Mouse (Mus musculus): Measurements from ENCODE around the gene Ctnna2. TPM values are rescaled to one million over a fixed set of nuclear protein-coding genes. Genes with fewer than 3 reads are reported as not detected.

Gene Ctnna2
- polyA plus RNA-seq, 1 experiment from 2014 or later, result 1.6 TPM

- Histone ChIP-seq H3K27me3 (ENCODE audit: control insufficient read depth, insufficient read depth, low read length) (no peaks in the 10 kb centered on the region), H3K9me3 (ENCODE audit: control insufficient read depth, low read length) (no peaks in the 10 kb centered on the region), H3K27ac (replicated peaks; ENCODE audit: low read depth, low read length) (no peak overlapping the region), H3K9ac (ENCODE audit: low read length) (no peak overlapping the region), H3K4me2 (ENCODE audit: low read depth, severe bottlenecking) (no peak overlapping the region), H3K4me1 (ENCODE audit: control insufficient read depth, insufficient read depth, low read length) (no peaks in the 10 kb centered on the region), H3K36me3 (ENCODE audit: control insufficient read depth, insufficient read depth, low read length) (no peaks in the 10 kb centered on the region), H3K4me3 (ENCODE audit: low read depth, low read length) (no peak overlapping the region)
- DNase-seq (ENCODE audit: low spot score), result no peak
- no peak for ATAC-seq (ENCODE audit: insufficient number of reproducible peaks, low FRiP score, low TSS enrichment, low read depth)
Observed at GRCm38 (mm10) chr6:77425746-77426145, 553.8 kb downstream of the Ctnna2 start.

- 82% methylated on average over 4 of the region's 4 CpGs for WGBS
- ATAC-seq (ENCODE audit: insufficient number of reproducible peaks, low FRiP score, low TSS enrichment, low read depth), result no peak
- Histone ChIP-seq H3K27ac (replicated peaks; ENCODE audit: low read depth, low read length) (no peak overlapping the region), H3K4me3 (ENCODE audit: low read depth, low read length) (no peak overlapping the region), H3K9me3 (ENCODE audit: control insufficient read depth, low read length) (no peaks in the 10 kb centered on the region), H3K36me3 (ENCODE audit: control insufficient read depth, insufficient read depth, low read length) (no peaks in the 10 kb centered on the region), H3K4me2 (ENCODE audit: low read depth, severe bottlenecking) (no peak overlapping the region), H3K9ac (ENCODE audit: low read length) (no peak overlapping the region), H3K4me1 (ENCODE audit: control insufficient read depth, insufficient read depth, low read length) (no peaks in the 10 kb centered on the region), H3K27me3 (ENCODE audit: control insufficient read depth, insufficient read depth, low read length) (no peaks in the 10 kb centered on the region)
- no peak for DNase-seq (ENCODE audit: low spot score)
Observed at GRCm38 (mm10) chr6:77424826-77425225, 554.7 kb downstream of the Ctnna2 start.

- H3K4me1 ChIP-seq (ENCODE audit: control insufficient read depth, insufficient read depth, low read length), result no peaks in the 10 kb centered on the region
- H3K9me3 ChIP-seq (ENCODE audit: control insufficient read depth, low read length), result no peaks in the 10 kb centered on the region
- ATAC-seq (ENCODE audit: insufficient number of reproducible peaks, low FRiP score, low TSS enrichment, low read depth) (no peak), DNase-seq (ENCODE audit: low spot score) (no peak)
- H3K27ac ChIP-seq (replicated peaks; ENCODE audit: low read depth, low read length), result no peak overlapping the region
- no peaks in the 10 kb centered on the region for H3K27me3 ChIP-seq (ENCODE audit: control insufficient read depth, insufficient read depth, low read length)
- no peaks in the 10 kb centered on the region for H3K36me3 ChIP-seq (ENCODE audit: control insufficient read depth, insufficient read depth, low read length)
- no peak overlapping the region for H3K9ac ChIP-seq (ENCODE audit: low read length)
- 67% methylated on average over 3 of the region's 3 CpGs for WGBS
- H3K4me2 ChIP-seq (ENCODE audit: low read depth, severe bottlenecking), result no peak overlapping the region
- H3K4me3 ChIP-seq (ENCODE audit: low read depth, low read length), result no peak overlapping the region
Observed at GRCm38 (mm10) chr6:77421564-77422139, 557.8 kb downstream of the Ctnna2 start.

- H3K36me3 ChIP-seq (ENCODE audit: control insufficient read depth, insufficient read depth, low read length), result no peaks in the 10 kb centered on the region
- WGBS, result 86% methylated on average over 1 of the region's 1 CpGs
- ATAC-seq (ENCODE audit: insufficient number of reproducible peaks, low FRiP score, low TSS enrichment, low read depth), result no peak
Observed at GRCm38 (mm10) chr6:77416999-77417398, 562.5 kb downstream of the Ctnna2 start.

GRCm38 (mm10) chr6:77413530-77413929, 566.0 kb downstream of the Ctnna2 start:
- DNase-seq (ENCODE audit: low spot score), result no peak
- no peak for ATAC-seq (ENCODE audit: insufficient number of reproducible peaks, low FRiP score, low TSS enrichment, low read depth)
- H3K27ac ChIP-seq (replicated peaks; ENCODE audit: low read depth, low read length), result no peak overlapping the region
- 69% methylated on average over 1 of the region's 1 CpGs for WGBS
- H3K9me3 ChIP-seq (ENCODE audit: control insufficient read depth, low read length), result no peaks in the 10 kb centered on the region
- H3K9ac ChIP-seq (ENCODE audit: low read length), result no peak overlapping the region
- no peaks in the 10 kb centered on the region for H3K36me3 ChIP-seq (ENCODE audit: control insufficient read depth, insufficient read depth, low read length)
- H3K4me3 ChIP-seq (ENCODE audit: low read depth, low read length), result no peak overlapping the region
- H3K4me1 ChIP-seq (ENCODE audit: control insufficient read depth, insufficient read depth, low read length), result no peaks in the 10 kb centered on the region
- no peak overlapping the region for H3K4me2 ChIP-seq (ENCODE audit: low read depth, severe bottlenecking)
- no peaks in the 10 kb centered on the region for H3K27me3 ChIP-seq (ENCODE audit: control insufficient read depth, insufficient read depth, low read length)

More at GRCm38 (mm10) chr6:77416999-77417398, 562.5 kb downstream of the Ctnna2 start:
- DNase-seq (ENCODE audit: low spot score), result no peak
- Histone ChIP-seq H3K4me1 (ENCODE audit: control insufficient read depth, insufficient read depth, low read length) (no peaks in the 10 kb centered on the region), H3K4me3 (ENCODE audit: low read depth, low read length) (no peak overlapping the region), H3K27ac (replicated peaks; ENCODE audit: low read depth, low read length) (no peak overlapping the region), H3K9me3 (ENCODE audit: control insufficient read depth, low read length) (no peaks in the 10 kb centered on the region), H3K4me2 (ENCODE audit: low read depth, severe bottlenecking) (no peak overlapping the region), H3K27me3 (ENCODE audit: control insufficient read depth, insufficient read depth, low read length) (no peaks in the 10 kb centered on the region), H3K9ac (ENCODE audit: low read length) (no peak overlapping the region)

- Histone ChIP-seq H3K9me3 (ENCODE audit: control insufficient read depth, low read length) (no peaks in the 10 kb centered on the region), H3K4me3 (ENCODE audit: low read depth, low read length) (no peak overlapping the region), H3K27ac (replicated peaks; ENCODE audit: low read depth, low read length) (no peak overlapping the region), H3K4me1 (ENCODE audit: control insufficient read depth, insufficient read depth, low read length) (no peaks in the 10 kb centered on the region), H3K36me3 (ENCODE audit: control insufficient read depth, insufficient read depth, low read length) (no peaks in the 10 kb centered on the region), H3K27me3 (ENCODE audit: control insufficient read depth, insufficient read depth, low read length) (no peaks in the 10 kb centered on the region), H3K4me2 (ENCODE audit: low read depth, severe bottlenecking) (no peak overlapping the region), H3K9ac (ENCODE audit: low read length) (no peak overlapping the region)
- DNase-seq (ENCODE audit: low spot score), result no peak
- WGBS, result 77% methylated on average over 5 of the region's 5 CpGs
- no peak for ATAC-seq (ENCODE audit: insufficient number of reproducible peaks, low FRiP score, low TSS enrichment, low read depth)
Observed at GRCm38 (mm10) chr6:77408481-77408880, 571.0 kb downstream of the Ctnna2 start.

GRCm38 (mm10) chr6:77400751-77401150, 578.7 kb downstream of the Ctnna2 start:
- no peak for ATAC-seq (ENCODE audit: insufficient number of reproducible peaks, low FRiP score, low TSS enrichment, low read depth)
- H3K36me3 ChIP-seq (ENCODE audit: control insufficient read depth, insufficient read depth, low read length), result no peaks in the 10 kb centered on the region
- no peak for DNase-seq (ENCODE audit: low spot score)
- H3K4me3 ChIP-seq (ENCODE audit: low read depth, low read length), result no peak overlapping the region
- no peak overlapping the region for H3K9ac ChIP-seq (ENCODE audit: low read length)
- no peaks in the 10 kb centered on the region for H3K4me1 ChIP-seq (ENCODE audit: control insufficient read depth, insufficient read depth, low read length)
- 86% methylated on average over 6 of the region's 6 CpGs for WGBS
- no peaks in the 10 kb centered on the region for H3K27me3 ChIP-seq (ENCODE audit: control insufficient read depth, insufficient read depth, low read length)
- no peaks in the 10 kb centered on the region for H3K9me3 ChIP-seq (ENCODE audit: control insufficient read depth, low read length)
- H3K4me2 ChIP-seq (ENCODE audit: low read depth, severe bottlenecking), result no peak overlapping the region
- H3K27ac ChIP-seq (replicated peaks; ENCODE audit: low read depth, low read length), result no peak overlapping the region

- no peaks in the 10 kb centered on the region for H3K9me3 ChIP-seq (ENCODE audit: control insufficient read depth, low read length)
- 72% methylated on average over 1 of the region's 1 CpGs for WGBS
- H3K27ac ChIP-seq (replicated peaks; ENCODE audit: low read depth, low read length), result no peak overlapping the region
Observed at GRCm38 (mm10) chr6:77391663-77392062, 587.8 kb downstream of the Ctnna2 start.

GRCm38 (mm10) chr6:77381309-77381708, 598.2 kb downstream of the Ctnna2 start:
- Histone ChIP-seq H3K27ac (replicated peaks; ENCODE audit: low read depth, low read length) (no peak overlapping the region), H3K36me3 (ENCODE audit: control insufficient read depth, insufficient read depth, low read length) (no peaks in the 10 kb centered on the region), H3K4me3 (ENCODE audit: low read depth, low read length) (no peak overlapping the region), H3K27me3 (ENCODE audit: control insufficient read depth, insufficient read depth, low read length) (no peaks in the 10 kb centered on the region), H3K9me3 (ENCODE audit: control insufficient read depth, low read length) (no peaks in the 10 kb centered on the region), H3K4me1 (ENCODE audit: control insufficient read depth, insufficient read depth, low read length) (no peaks in the 10 kb centered on the region), H3K4me2 (ENCODE audit: low read depth, severe bottlenecking) (no peak overlapping the region), H3K9ac (ENCODE audit: low read length) (no peak overlapping the region)
- ATAC-seq (ENCODE audit: insufficient number of reproducible peaks, low FRiP score, low TSS enrichment, low read depth) (no peak), DNase-seq (ENCODE audit: low spot score) (no peak)

More at GRCm38 (mm10) chr6:77391663-77392062, 587.8 kb downstream of the Ctnna2 start:
- H3K4me3 ChIP-seq (ENCODE audit: low read depth, low read length), result no peak overlapping the region
- DNase-seq (ENCODE audit: low spot score) (no peak), ATAC-seq (ENCODE audit: insufficient number of reproducible peaks, low FRiP score, low TSS enrichment, low read depth) (no peak)
- H3K27me3 ChIP-seq (ENCODE audit: control insufficient read depth, insufficient read depth, low read length), result no peaks in the 10 kb centered on the region
- H3K4me1 ChIP-seq (ENCODE audit: control insufficient read depth, insufficient read depth, low read length), result no peaks in the 10 kb centered on the region
- H3K9ac ChIP-seq (ENCODE audit: low read length), result no peak overlapping the region
- no peak overlapping the region for H3K4me2 ChIP-seq (ENCODE audit: low read depth, severe bottlenecking)
- no peaks in the 10 kb centered on the region for H3K36me3 ChIP-seq (ENCODE audit: control insufficient read depth, insufficient read depth, low read length)

Measured in limb, embryonic 11.5 days (tissue).